ENCODE assay signal across 8 mouse cellular contexts in the genomic region with DNA sequence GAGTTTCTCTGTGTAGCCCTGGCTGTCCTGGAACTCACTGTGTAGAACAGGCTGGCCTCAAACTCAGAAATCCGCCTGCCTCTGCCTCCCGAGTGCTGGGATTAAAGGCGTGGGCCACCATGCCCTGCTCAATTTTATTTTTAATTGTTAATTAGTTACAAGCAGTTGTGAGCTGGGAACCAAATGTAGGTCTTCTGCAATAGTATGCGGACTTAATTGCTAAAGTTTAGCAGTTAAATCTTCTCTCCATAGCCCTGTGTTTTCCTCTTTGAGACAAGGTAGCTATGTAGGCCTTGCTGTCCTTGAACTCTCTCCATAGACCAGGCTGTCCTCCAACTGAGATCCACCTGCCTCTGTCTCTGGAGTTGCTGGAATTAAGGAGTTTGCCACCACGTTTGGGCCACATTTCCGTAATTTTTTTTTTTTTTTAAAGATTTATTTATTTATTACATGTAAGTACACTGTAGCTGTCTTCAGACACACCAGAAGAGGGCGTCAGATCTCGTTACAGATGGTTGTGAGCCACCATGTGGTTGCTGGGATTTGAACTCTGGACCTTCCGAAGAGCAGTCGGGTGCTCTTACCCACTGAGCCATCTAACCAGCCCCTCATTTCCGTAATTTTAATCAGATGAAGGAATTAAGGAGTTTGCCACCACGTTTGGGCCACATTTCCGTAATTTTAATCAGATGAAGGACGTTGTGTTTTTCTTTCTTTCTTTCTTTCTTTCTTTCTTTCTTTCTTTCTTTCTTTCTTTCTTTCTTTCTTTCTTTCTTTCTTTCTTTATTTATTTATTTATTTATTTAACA. TPM values are rescaled to one million over a fixed set of nuclear protein-coding genes. Genes with fewer than 3 reads are reported as not detected.
DNase-seq lines count a peak whose midpoint lies in the region; ATAC-seq lines count a peak whose summit lies in the region.
"Not testable (repeated sequence)": the region's sequence is repeated elsewhere in the genome, so short reads cannot be mapped to it uniquely, and the experiment has no call there.

No protein-coding gene starts in this region.

- not testable (repeated sequence) for H3K9ac ChIP-seq in embryonic facial prominence, embryonic 13.5 days; hindbrain, embryonic 11.5 days (ENCODE audit: low read depth, low read length); kidney, embryonic 14.5 days (ENCODE audit: low read depth, low read length); liver, embryonic 13.5 days; midbrain, embryonic 11.5 days (ENCODE audit: low read length); neural tube, embryonic 15.5 days (replicated peaks)

- WGBS in embryonic facial prominence, embryonic 13.5 days = 55% methylated on average over 14 of the region's 14 CpGs
- WGBS in hindbrain, embryonic 11.5 days = 57% methylated on average over 14 of the region's 14 CpGs
- WGBS in kidney, embryonic 14.5 days = 60% methylated on average over 14 of the region's 14 CpGs
- WGBS in liver, embryonic 13.5 days (ENCODE audit: insufficient replicate concordance) = 49% methylated on average over 14 of the region's 14 CpGs
- 58% methylated on average over 14 of the region's 14 CpGs for WGBS in midbrain, embryonic 11.5 days
- 58% methylated on average over 14 of the region's 14 CpGs for WGBS in neural tube, embryonic 15.5 days

- H3K27ac ChIP-seq in embryonic facial prominence, embryonic 13.5 days; hindbrain, embryonic 11.5 days (ENCODE audit: low read depth, low read length); kidney, embryonic 14.5 days (ENCODE audit: low read depth, low read length); liver, embryonic 13.5 days; midbrain, embryonic 11.5 days (ENCODE audit: low read depth, low read length): not testable (repeated sequence)
- peak overlapping the region; percentile 90; the same call in 1 of the 2 replicates for H3K27ac ChIP-seq in neural tube, embryonic 15.5 days (replicated peaks)

- not testable (repeated sequence) for ATAC-seq in embryonic facial prominence, embryonic 13.5 days (ENCODE audit: insufficient number of reproducible peaks, insufficient read depth, low FRiP score, low TSS enrichment, low read depth); hindbrain, embryonic 11.5 days (ENCODE audit: low FRiP score); kidney, embryonic 14.5 days (ENCODE audit: low FRiP score, low TSS enrichment); liver, embryonic 13.5 days (ENCODE audit: low read depth); midbrain, embryonic 11.5 days (ENCODE audit: low FRiP score); neural tube, embryonic 15.5 days (ENCODE audit: low FRiP score)

- not testable (repeated sequence) for H3K27me3 ChIP-seq in embryonic facial prominence, embryonic 13.5 days; hindbrain, embryonic 11.5 days (ENCODE audit: control insufficient read depth, insufficient read depth, low read length); kidney, embryonic 14.5 days (ENCODE audit: control insufficient read depth, insufficient read depth, low read length); liver, embryonic 13.5 days; midbrain, embryonic 11.5 days (ENCODE audit: control insufficient read depth, insufficient read depth, low read length); neural tube, embryonic 15.5 days (replicated peaks)

- peak; percentile 39 for DNase-seq in A20 (ENCODE audit: low read depth, low spot score)
- peak; percentile 81 for DNase-seq in heart, adult 11 months
- not testable (repeated sequence) for DNase-seq in hindbrain, embryonic 11.5 days (ENCODE audit: low spot score); liver, embryonic 13.5 days
- peak; percentile 84 for DNase-seq in midbrain, embryonic 11.5 days (ENCODE audit: low spot score, missing footprints)

- H3K9me3 ChIP-seq in embryonic facial prominence, embryonic 13.5 days; hindbrain, embryonic 11.5 days (ENCODE audit: control insufficient read depth, low read length); kidney, embryonic 14.5 days (ENCODE audit: control insufficient read depth, low read length); liver, embryonic 13.5 days (replicated peaks); midbrain, embryonic 11.5 days (ENCODE audit: control insufficient read depth, low read length); neural tube, embryonic 15.5 days (replicated peaks): not testable (repeated sequence)

- peak overlapping the region; percentile 66; the same call in 1 of the 2 replicates for H3K4me3 ChIP-seq in embryonic facial prominence, embryonic 13.5 days
- H3K4me3 ChIP-seq in hindbrain, embryonic 11.5 days (ENCODE audit: low read depth, low read length); kidney, embryonic 14.5 days (ENCODE audit: low read length); liver, embryonic 13.5 days (replicated peaks); midbrain, embryonic 11.5 days (ENCODE audit: low read depth, low read length): not testable (repeated sequence)
- H3K4me3 ChIP-seq in neural tube, embryonic 15.5 days (replicated peaks) = peak overlapping the region; percentile 65

- not testable (repeated sequence) for H3K4me1 ChIP-seq in embryonic facial prominence, embryonic 13.5 days; hindbrain, embryonic 11.5 days (replicated peaks; ENCODE audit: control insufficient read depth, insufficient read depth, low read length); kidney, embryonic 14.5 days (ENCODE audit: control insufficient read depth, insufficient read depth, low read length); midbrain, embryonic 11.5 days (ENCODE audit: control insufficient read depth, insufficient read depth, low read length)
- peaks cover 42% of the 10 kb centered on the region for H3K4me1 ChIP-seq in liver, embryonic 13.5 days (replicated peaks)
- H3K4me1 ChIP-seq in neural tube, embryonic 15.5 days = peaks cover 18% of the 10 kb centered on the region

- H3K36me3 ChIP-seq in embryonic facial prominence, embryonic 13.5 days = 0 out of 2 replicates have a peak, but pooled peaks cover 14% of the 10 kb centered on the region
- not testable (repeated sequence) for H3K36me3 ChIP-seq in hindbrain, embryonic 11.5 days (ENCODE audit: control insufficient read depth, insufficient read depth, low read length); kidney, embryonic 14.5 days (ENCODE audit: control insufficient read depth, insufficient read depth, low read length); midbrain, embryonic 11.5 days (ENCODE audit: control insufficient read depth, insufficient read depth, low read length); neural tube, embryonic 15.5 days
- peaks cover 14% of the 10 kb centered on the region for H3K36me3 ChIP-seq in liver, embryonic 13.5 days

- H3K4me2 ChIP-seq in embryonic facial prominence, embryonic 13.5 days = peak overlapping the region; percentile 61
- H3K4me2 ChIP-seq in hindbrain, embryonic 11.5 days (replicated peaks; ENCODE audit: low read depth, low read length) = peak overlapping the region; percentile 55; the same call in 1 of the 2 replicates
- peak overlapping the region; percentile 64; the same call in 1 of the 2 replicates for H3K4me2 ChIP-seq in kidney, embryonic 14.5 days (replicated peaks; ENCODE audit: low read depth, low read length)
- peak overlapping the region; percentile 85 for H3K4me2 ChIP-seq in liver, embryonic 13.5 days
- not testable (repeated sequence) for H3K4me2 ChIP-seq in midbrain, embryonic 11.5 days
- H3K4me2 ChIP-seq in neural tube, embryonic 15.5 days = peak overlapping the region; percentile 65

RNA-seq across cellular contexts. Expression of gene Lsm10, which starts 0.6 kb away (rescaled TPM):
- 46.7 and 50.3 TPM in 2 replicates for polyA plus RNA-seq in embryonic facial prominence, embryonic 13.5 days (2015; fragmentation: Nextera tagmentation; extraction: Ambion mirVana)
- 44.1 and 45.5 TPM in 2 replicates for polyA plus RNA-seq in hindbrain, embryonic 11.5 days (2014; fragmentation: Nextera tagmentation; extraction: Ambion mirVana)
- 47.3 and 52.4 TPM in 2 replicates for polyA plus RNA-seq in kidney, embryonic 14.5 days (2014; fragmentation: Nextera tagmentation; extraction: Ambion mirVana)
- 31.1 and 31.3 TPM in 2 replicates for polyA plus RNA-seq in liver, embryonic 13.5 days (2015; fragmentation: Nextera tagmentation; extraction: Ambion mirVana)
- 40.8 and 45.7 TPM in 2 replicates for polyA plus RNA-seq in midbrain, embryonic 11.5 days (2014; fragmentation: Nextera tagmentation; extraction: Ambion mirVana)
- 48.5 and 51.6 TPM in 2 replicates for polyA plus RNA-seq in neural tube, embryonic 15.5 days (2015; fragmentation: Nextera tagmentation; extraction: Ambion mirVana)

RNA-seq across cellular contexts. Expression of gene Stk40, which starts 7.9 kb away (rescaled TPM):
- 34.9 and 36.6 TPM in 2 replicates for polyA plus RNA-seq in embryonic facial prominence, embryonic 13.5 days (2015; fragmentation: Nextera tagmentation; extraction: Ambion mirVana)
- polyA plus RNA-seq in hindbrain, embryonic 11.5 days (2014; fragmentation: Nextera tagmentation; extraction: Ambion mirVana) = 19.0 and 26.0 TPM in 2 replicates
- polyA plus RNA-seq in kidney, embryonic 14.5 days (2014; fragmentation: Nextera tagmentation; extraction: Ambion mirVana) = 19.1 and 24.9 TPM in 2 replicates
- polyA plus RNA-seq in liver, embryonic 13.5 days (2015; fragmentation: Nextera tagmentation; extraction: Ambion mirVana) = 13.9 and 15.9 TPM in 2 replicates
- polyA plus RNA-seq in midbrain, embryonic 11.5 days (2014; fragmentation: Nextera tagmentation; extraction: Ambion mirVana) = 20.8 and 25.4 TPM in 2 replicates
- polyA plus RNA-seq in neural tube, embryonic 15.5 days (2015; fragmentation: Nextera tagmentation; extraction: Ambion mirVana) = 28.1 and 29.9 TPM in 2 replicates

RNA-seq across cellular contexts. Expression of gene Oscp1, which starts 37.5 kb away (rescaled TPM):
- polyA plus RNA-seq in embryonic facial prominence, embryonic 13.5 days (2015; fragmentation: Nextera tagmentation; extraction: Ambion mirVana) = 19.2 and 22.2 TPM in 2 replicates
- 26.4 and 27.1 TPM in 2 replicates for polyA plus RNA-seq in hindbrain, embryonic 11.5 days (2014; fragmentation: Nextera tagmentation; extraction: Ambion mirVana)
- 17.7 and 19.6 TPM in 2 replicates for polyA plus RNA-seq in kidney, embryonic 14.5 days (2014; fragmentation: Nextera tagmentation; extraction: Ambion mirVana)
- 1.4 and 1.5 TPM in 2 replicates for polyA plus RNA-seq in liver, embryonic 13.5 days (2015; fragmentation: Nextera tagmentation; extraction: Ambion mirVana)
- polyA plus RNA-seq in midbrain, embryonic 11.5 days (2014; fragmentation: Nextera tagmentation; extraction: Ambion mirVana) = 22.5 and 25.9 TPM in 2 replicates
- 37.4 and 38.3 TPM in 2 replicates for polyA plus RNA-seq in neural tube, embryonic 15.5 days (2015; fragmentation: Nextera tagmentation; extraction: Ambion mirVana)

RNA-seq across cellular contexts. Expression of gene Mrps15, which starts 49.1 kb away (rescaled TPM):
- polyA plus RNA-seq in embryonic facial prominence, embryonic 13.5 days (2015; fragmentation: Nextera tagmentation; extraction: Ambion mirVana) = 154 and 162 TPM in 2 replicates
- 139 and 155 TPM in 2 replicates for polyA plus RNA-seq in hindbrain, embryonic 11.5 days (2014; fragmentation: Nextera tagmentation; extraction: Ambion mirVana)
- polyA plus RNA-seq in kidney, embryonic 14.5 days (2014; fragmentation: Nextera tagmentation; extraction: Ambion mirVana) = 154 and 177 TPM in 2 replicates
- 112 and 127 TPM in 2 replicates for polyA plus RNA-seq in liver, embryonic 13.5 days (2015; fragmentation: Nextera tagmentation; extraction: Ambion mirVana)
- polyA plus RNA-seq in midbrain, embryonic 11.5 days (2014; fragmentation: Nextera tagmentation; extraction: Ambion mirVana) = 140 and 155 TPM in 2 replicates
- 142 and 145 TPM in 2 replicates for polyA plus RNA-seq in neural tube, embryonic 15.5 days (2015; fragmentation: Nextera tagmentation; extraction: Ambion mirVana)

RNA-seq across cellular contexts. Expression of gene Eva1b, which starts 51.7 kb away (rescaled TPM):
- 70.2 and 78.2 TPM in 2 replicates for polyA plus RNA-seq in embryonic facial prominence, embryonic 13.5 days (2015; fragmentation: Nextera tagmentation; extraction: Ambion mirVana)
- 33.1 and 36.0 TPM in 2 replicates for polyA plus RNA-seq in hindbrain, embryonic 11.5 days (2014; fragmentation: Nextera tagmentation; extraction: Ambion mirVana)
- polyA plus RNA-seq in kidney, embryonic 14.5 days (2014; fragmentation: Nextera tagmentation; extraction: Ambion mirVana) = 96.1 and 124 TPM in 2 replicates
- polyA plus RNA-seq in liver, embryonic 13.5 days (2015; fragmentation: Nextera tagmentation; extraction: Ambion mirVana) = 11.8 and 13.3 TPM in 2 replicates
- polyA plus RNA-seq in midbrain, embryonic 11.5 days (2014; fragmentation: Nextera tagmentation; extraction: Ambion mirVana) = 22.4 and 24.8 TPM in 2 replicates
- polyA plus RNA-seq in neural tube, embryonic 15.5 days (2015; fragmentation: Nextera tagmentation; extraction: Ambion mirVana) = 13.3 and 19.1 TPM in 2 replicates
